Mouse (Mus musculus) thymus, postnatal 10 days (tissue): ENCODE results near the gene Usp10.

Experiments used
- DNase-seq, 2 experiments: peaks; one replicate each; pipeline ENCODE4 v3.0.0; 2021; ENCODE audit warnings: low spot score in 2 of 2

Gene Usp10

DNA sequence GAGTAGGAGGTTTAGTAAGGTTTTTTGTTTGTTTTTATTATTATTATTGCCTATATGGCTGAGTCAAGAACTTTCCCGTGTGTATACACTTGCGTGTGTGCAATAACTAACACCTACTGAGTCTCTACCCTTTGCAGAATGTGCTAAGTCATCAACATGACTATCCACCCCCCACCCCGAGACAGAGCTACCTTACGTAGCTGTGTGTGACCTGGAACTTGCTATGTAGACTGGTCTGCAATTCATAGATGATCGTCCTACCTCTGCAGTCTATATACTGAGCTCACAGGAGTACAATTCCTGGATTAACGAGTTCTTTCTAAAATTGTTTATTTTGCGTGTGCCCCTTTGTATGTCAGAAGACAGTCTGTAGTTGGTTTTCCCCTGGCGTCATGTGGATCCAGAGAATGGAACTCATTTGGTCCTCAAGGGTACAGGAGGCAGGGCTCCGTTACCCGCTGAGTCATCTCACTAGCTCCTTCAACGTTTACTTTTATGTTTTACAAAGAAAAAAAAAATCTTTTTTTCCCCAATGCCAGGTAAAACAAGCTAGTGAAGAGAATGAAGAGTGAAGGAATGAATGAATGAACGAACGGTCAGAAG lies at the start of gene Usp10:
Gene Usp10 (plus strand): TSS at position 417 of the 603 bp plus-strand sequence.
- DNase-seq, result no peak

DNA sequence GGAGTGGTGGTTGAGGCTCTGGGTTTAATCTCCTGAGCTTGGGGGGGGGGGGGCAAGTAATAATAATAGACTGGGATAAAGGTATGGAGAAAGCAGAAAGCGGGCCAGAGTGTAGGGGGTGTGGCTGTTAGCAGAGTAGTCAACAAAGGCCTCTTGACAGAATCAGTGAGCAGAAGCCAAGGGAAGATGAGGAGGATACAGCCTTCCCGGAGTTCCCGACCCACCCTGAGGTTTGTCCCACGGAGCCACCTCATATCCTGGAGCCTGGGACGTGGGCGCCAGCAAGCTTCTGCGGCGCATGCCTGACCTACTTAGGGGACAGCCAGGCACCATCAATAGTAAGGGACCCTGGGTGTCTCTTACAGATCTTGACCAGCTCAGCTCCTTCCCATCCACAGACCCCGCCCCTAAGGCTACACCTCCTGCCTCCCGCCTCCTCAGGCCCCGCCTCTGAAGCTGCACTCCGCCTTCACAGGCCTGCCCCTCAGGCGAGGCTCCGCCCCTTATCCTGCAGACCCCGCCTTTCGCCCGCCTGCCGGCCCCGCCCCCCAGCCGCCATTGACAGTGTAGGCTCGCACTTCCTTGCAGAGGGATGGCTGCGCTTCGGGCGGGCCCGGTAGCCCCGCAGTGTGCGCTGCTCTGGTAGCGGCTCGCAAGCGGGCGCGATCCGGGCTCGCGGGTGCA lies 48.3 kb upstream of the Usp10 start, which contains the start of gene Klhl36:
Gene Klhl36 (plus strand): TSS at position 561 of the 684 bp plus-strand sequence.
- DNase-seq, result peak; percentile 96 to 98

DNA sequence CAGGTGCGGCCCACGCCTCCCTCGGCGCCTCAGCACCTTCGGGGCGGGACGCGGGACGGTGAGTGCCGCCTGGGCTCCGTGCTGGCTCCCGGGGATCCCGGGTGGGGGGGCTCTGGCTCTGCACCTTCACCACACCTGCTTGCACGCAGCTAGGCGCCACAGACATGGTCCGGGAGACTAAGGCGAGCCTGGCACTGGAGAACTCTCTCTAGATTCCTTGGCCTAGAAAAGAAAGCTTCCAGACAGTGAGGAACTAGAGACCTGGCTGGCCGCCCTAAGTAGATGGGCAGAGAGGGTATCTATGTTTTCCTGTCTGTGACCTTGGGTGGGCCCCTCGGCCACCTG lies 47.8 kb upstream of the Usp10 start:
- no peak for DNase-seq

DNA sequence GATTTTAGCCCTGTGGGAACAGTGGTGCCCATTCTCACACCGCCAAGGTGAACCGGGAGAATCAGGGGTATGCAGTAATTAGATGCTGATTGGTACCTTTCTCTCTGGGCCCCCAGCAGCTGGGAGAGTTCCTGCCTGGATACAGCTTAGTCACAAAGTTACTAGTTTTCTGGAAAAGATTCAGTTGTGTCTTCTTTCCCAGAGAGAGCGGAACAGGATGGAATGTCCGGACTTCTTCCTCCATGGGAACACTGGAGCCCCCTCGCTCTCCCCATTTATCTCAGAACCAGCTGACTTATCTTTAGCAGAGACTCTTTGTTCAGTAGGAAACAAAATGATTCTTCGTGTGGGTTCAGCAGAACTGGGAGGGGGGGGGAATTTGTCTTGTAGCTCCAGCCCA lies 47.4 kb upstream of the Usp10 start:
- DNase-seq, result no peak

DNA sequence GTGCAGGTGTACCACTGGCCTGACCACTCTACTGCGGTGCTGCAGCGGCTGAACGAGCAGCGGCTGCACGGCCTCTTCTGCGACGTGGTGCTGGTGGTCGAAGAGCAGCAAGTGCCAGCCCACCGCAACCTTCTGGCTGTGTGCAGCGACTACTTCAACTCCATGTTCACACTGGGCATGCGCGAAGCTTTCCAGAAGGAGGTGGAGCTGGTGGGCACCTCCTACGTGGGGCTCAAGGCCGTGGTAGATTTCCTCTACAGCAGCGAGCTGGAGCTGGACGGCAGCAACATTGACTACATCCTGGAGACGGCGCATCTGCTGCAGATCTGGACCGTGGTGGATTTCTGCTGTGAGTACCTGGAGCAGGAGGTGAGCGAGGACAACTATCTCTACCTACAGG lies 40.5 kb upstream of the Usp10 start:
- no peak for DNase-seq

DNA sequence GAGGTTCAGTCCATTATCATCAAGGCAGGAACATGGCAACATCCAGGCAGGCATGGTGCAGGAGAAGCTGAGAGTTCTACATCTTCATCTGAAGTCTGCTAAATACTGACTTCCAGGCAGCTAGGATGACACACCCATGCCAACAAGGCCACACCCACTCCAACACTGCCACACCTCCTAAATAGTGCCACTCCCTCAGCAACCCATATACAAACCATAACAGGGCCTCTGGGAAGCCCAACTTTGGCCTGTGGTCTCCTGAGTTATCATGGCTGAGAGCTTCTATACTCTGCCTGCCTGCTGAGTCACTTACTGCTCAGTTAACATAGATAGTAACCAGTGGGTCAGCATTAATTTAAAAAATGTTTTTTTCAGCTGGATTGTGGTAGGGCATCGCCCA lies 37.0 kb upstream of the Usp10 start:
- DNase-seq, result no peak

DNA sequence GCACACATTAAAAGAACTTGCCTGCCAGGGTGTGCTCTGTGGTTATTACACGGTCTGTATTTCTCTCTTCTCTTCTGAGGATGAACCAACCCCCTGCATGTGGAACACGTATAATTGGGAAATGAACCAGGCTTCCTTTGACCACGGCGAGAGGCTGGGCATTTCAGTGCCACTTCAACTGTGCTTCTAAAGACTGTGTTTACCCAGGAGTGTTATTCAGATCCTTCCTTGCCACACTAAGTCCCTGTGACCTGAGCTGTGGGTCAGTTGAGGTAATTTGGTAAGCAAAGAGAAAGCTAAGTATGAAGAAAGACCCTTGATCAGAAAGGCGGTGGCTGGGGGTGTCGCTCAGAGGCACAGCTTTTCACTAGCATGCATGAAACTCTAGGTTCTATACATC lies 28.9 kb upstream of the Usp10 start:
- DNase-seq, result no peak

DNA sequence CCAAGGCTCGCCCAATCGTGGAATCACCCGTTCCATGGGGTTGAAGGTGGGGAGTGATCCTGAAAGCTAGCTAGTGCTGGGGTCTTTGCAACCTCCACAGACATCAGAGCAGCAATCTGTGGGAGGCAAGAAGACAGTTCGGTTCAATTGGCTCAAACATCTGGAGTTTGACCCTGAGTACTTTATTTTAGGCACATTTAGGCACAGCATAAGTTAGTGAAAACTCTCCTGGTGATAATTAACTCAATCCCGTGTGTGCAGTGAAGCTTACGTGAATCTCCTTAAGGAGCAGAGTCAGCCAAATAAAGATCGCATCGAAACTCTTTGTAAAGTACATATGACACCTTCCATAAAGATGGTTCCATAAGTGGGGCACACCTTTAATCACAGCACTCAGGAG lies 28.2 kb upstream of the Usp10 start:
- no peak for DNase-seq

DNA sequence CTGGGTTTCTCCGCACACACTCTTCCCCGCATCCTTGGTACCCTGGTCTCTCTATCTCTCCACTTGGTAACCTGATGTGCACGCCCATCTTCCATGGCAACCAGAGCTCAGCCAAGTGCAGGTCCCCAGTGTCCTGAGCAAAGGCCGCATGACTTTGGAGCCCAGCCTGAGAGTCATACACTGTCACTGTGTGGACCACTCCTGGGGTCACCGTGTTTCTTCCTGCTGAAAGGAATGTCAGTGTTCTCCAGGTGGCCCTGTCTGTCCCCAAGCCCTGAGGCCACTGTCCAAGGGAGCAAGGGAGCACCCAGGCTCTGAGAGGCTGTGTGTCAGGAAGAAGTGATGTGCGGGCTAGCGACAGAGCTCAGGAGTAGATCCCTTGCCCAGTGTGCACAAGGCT lies 26.9 kb upstream of the Usp10 start:
- no peak for DNase-seq

DNA sequence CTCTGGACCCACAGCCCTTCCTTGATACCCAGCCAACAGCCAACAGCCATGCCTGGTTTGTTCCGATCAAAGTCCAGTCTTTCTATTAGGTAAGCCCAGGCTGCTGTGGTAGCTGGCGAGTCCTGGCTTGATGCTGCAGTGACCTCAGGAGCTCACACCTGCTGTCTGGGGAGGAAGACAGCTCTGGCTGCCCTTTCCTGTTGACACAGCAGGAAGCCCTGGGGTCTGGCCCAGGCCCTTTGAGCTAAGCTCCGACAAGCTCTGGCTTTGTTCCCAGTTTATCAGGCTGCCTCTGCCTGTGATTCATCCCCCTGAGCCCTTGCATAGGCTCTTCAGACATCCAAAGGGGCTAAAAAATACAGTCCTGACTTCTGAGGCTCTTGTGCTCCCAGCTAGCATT lies 24.5 kb upstream of the Usp10 start:
- no peak for DNase-seq

DNA sequence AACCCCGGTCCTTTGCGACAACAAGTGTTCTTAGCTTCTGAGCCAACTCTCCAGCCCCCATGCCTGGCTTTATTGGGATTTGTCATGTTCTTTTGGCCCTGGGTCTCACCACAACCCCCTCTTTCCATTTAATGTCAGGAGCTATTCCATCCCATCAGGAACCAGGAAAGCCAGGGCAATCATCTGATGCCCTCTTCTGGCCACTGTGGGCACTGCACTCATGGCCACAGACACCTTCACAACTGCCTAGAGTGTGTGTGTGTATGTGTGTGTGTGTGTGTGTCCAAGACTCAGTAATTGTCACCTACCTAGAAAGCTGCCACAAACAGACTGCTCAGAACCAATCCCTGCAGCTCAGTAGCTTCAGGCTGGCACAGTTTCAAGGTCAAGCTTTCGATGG lies 23.0 kb upstream of the Usp10 start:
- DNase-seq, result peak in 1 of 2 experiments; percentile 30

DNA sequence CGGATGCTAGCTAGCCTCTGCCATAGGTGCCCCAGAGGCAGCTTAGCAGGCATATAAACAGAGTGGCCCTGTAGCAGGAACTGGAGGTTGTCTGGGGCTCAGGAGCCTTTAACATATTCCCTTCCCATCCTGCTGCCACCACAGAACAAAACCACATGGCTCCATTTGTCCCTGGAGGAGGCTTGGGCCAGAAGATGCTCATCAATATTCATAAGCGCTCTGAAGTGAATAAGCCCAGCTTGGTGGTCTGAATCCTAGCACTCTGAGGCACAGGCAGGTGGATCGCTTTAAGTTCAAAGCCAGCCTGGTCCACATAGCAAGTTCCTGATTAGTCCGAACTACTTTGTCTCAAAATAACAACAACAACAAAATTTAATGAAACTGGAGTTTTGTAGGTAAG lies 22.1 kb upstream of the Usp10 start:
- DNase-seq, result no peak

DNA sequence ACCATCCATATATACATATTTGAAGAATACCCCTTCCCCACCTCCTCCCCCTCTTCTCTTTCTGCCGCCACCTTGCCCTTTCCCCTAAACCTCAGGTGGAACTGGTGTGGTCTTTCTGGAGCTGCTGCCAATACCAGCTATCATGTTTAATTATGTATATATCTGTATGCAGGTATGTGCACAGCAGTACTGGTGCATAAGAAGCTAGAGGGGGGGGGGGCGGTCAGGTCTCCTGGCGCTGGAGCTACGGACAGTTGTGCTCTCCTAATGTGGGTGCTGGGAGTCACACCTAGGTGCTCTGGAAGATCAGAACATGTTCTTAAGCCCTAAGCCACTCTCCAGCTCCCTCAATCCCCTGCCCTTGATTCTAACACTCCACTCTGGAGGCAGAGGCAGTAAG lies 13.1 kb upstream of the Usp10 start:
- no peak for DNase-seq

DNA sequence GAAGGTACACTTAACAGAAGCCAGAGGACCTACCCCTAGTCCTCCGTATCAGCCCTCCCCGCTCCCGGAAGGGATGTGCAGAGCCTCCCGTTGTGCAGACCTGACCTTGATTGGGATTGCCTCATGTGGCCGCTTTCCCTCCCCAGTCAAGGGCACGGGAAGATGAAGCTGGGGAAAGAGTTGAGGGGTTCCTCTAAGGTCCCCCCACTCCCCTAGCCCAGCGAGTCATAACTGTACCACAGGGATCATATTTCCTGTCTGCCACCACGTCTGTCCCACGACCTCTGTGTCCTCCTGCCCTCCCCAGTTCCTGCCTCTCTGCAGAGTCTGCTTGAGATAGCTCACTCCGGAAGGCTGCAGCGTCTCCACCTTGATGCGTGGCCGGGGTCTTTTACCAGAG lies 12.2 kb upstream of the Usp10 start:
- peak; percentile 28 to 45 for DNase-seq

DNA sequence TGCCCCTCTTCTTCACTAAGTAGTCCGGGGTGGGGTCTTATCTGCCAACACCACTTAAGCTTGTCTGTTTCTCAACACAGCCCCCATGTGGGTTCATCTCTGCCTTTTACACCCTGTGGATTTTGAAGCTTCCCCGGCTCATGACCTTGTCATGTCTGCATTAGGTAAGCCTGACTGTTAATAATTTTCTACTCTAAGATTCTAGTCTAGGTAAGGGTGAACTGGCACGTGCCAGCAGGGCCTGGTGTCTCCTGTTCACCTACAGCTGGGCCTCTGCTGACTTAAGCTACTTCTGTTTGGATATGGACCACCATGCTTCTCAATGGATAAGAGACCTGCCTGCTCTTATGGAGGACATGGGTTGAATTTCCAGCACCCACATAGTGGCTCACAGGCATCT lies 8.8 kb upstream of the Usp10 start:
- DNase-seq, result no peak

DNA sequence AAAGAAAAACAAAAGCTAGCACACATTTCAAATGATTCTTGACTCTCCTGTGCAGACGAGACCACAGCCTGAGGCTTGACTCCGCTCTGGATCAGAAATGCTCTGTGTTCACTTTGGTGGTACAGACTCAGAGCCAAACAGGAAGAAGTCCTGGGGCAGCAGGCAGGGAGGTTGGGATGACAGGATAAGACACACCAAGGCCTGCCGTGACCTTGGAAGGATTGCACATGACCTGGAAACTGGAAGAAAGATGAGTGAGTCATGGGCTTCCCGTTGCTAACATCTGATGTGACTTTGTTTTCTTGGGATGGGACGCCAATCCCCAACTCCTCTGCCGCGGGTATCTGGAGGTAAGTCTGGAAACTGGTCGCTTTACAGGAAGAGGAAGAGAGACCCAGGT lies 8.2 kb upstream of the Usp10 start:
- no peak for DNase-seq

DNA sequence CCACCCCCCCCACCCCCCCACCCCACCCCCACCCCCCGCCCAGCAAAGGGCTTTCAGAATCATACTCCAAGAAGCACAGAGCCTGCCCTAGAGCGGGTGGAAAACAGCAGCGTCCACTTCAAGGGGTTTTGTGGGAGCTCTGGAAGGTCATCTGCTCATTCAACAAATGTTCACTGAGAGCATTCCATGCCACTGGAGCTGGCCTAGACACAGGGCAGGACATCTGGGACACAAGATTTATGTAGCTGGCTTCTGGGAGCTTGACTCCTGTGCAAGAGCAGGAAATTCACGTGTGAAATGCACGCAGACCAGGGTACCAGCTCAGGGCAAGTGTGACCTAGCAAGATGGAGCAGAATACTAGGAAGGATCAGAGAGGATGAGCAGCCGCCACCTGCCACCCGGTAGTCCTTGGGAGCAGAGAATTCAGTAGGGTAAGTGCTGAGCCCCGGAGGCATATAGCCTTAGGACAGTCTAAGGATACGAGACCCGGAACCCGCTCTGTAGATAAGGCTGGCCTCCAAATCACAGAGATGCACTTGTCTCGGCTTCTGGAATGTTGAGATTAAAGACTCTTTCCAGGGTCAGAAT lies 5.7 kb upstream of the Usp10 start:
- DNase-seq, result no peak

DNA sequence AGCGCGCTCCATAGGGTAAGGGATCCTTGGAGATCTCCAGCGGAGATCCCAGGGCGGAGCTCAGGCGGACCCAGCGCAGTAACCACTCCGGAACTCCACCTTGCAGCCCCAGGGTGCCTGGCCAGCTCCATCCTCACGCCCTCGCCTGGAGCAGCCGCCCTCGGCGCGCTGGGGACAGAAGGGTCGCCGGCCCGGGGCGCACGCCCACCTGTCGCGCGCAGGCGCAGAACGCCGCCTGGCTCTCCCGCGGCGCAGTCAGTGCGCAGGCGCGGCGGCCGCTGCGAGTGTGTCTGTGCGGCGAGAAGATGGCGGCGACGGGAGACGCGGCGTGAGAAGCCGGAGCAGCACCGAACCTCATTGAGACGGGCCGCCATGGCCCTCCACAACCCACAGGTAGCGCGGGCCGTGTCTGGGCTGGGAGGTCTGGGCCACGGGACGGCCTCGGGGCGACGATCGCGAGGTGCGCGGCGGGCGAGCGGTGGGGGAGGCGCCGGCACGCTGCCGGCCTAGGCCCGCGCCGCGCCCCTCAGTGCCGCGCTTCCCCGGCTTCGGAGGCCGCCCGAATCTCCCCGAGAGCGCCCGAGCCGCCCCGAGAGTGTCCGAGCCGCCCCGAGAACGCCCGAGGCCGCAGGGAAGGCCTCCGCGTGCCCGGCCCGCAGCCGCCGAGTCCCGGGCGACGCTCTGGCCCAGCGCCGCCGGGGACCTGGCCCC lies 542 bp downstream of the Usp10 start, which contains the start of gene Gm20388:
Gene Gm20388 (plus strand): TSS at position 295 of the 711 bp plus-strand sequence.
- peak; percentile 90 to 94 for DNase-seq

DNA sequence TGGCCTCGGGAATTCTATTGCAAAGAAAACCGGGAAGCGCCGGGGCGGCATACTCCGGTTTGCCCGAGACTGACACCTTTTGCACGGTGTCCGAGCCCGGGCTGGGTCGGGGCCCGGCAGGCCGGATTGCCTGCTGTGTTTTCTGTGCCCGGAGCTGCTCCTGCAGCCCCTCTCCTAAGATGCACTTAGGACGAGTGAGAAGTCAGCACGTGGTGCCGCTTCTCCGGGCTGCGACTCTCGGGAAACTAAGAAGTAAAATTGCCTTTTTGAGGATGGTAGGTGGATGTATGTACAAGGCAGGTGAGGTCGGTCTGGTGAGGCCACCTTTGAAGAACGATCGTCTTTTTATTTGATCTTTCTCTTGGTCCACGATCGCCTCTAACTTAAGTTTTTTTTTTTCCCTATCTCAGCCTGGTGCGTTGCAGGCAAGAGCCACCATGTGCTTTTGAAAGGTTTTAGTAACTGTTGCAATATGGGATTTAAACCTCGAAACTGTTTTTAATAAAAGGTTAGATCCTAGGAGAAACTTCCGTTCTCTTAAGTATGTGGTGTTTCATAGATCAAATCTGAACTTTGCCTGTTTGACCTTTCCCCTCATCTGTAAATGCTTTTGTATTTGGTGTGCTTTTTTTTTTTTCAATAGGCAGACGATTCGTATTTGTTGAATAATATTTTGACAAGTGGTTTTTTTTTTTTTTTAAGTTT lies 1.2 kb downstream of the Usp10 start:
- DNase-seq, result no peak

DNA sequence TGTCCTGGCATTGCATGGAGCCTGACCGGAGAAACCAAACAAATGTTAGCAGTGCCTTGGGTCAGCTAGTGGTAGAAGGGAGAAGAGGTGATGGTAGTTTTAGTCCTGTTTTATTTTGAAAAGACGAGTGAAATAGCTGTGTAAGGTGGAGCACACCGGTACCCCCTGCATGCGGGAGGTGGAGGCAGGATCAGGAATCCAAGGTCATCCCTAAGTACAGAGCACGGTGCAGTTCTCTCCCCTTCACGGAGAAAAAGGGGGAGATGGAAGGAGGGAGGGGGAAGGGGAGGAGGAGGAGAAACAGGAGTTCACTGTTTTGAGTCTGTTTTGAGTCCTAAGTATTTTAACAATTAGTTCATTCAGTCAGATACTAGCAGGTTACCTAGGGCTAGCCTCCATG lies 2.5 kb downstream of the Usp10 start:
- DNase-seq, result no peak

DNA sequence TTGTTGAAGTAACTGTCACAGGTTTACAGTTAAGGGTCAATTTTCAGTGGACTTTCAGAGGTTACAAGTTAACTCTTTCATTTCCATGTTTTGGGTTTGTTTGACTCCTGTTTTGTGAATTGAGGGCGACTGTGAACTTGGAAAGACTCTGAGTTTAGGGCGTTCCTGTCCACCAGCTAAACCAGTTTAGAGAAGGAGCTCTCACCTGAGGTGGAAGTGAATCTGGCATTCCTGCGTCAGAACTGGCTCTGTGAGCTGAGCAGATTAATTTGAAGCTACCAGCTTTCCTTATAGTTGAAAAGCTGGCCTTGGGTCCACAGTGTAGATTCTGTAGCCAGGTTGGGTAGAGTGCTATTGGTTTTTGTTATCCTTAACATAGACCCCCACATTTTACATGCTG lies 3.0 kb downstream of the Usp10 start:
- DNase-seq, result no peak

DNA sequence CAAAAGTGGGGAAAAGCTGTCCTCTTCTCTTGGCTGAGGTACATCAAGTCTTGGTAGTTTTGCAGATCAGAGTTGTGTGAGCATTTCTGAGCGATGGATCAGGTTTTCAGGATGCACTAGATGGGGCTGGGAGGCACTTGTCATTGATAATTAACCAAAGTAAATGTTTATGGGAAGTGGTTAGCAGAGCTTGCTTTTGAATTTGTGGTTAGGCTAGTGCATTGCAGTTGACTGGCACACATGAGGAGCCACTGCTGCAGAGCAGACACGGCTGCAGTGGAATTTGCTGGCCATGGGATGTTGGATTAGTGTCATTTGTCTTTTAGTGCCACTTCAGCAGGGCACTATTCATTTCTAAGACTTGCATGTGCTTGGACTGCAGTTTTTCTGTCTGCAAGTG lies 4.0 kb downstream of the Usp10 start:
- DNase-seq, result no peak
